22 mouse cellular contexts compared by ENCODE assay signal in the genomic region with DNA sequence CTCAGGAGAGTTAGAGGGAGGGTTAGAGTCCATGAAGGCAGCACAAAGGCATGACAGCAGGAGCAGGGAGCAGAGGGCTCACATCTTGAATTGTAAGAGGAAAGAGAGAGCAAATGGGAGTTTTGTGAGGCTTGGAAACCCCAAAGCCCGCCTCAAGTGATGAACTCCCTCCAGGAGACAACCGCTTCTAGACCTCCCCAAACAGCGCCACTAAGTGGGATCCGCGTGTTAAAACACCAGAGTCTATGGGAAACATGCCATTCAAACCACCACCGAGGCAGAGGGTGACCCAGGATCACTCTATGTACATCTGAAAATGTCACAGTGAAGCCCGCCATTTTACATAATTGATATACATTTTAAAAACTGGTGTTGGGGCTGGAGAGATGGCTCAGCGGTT.
"Had no signal": no experiment of that assay in that cellular context is flagged by ENCODE, and none has a peak within 500 bp of the region (broad histone marks: within the 10 kb centered on the region; RNA-seq: fewer than 3 reads in every experiment).

No protein-coding gene starts in this region.

- H3K9ac ChIP-seq: hindbrain, embryonic 12.5 days; hindbrain, embryonic 14.5 days; intestine, embryonic 15.5 days; limb, embryonic 12.5 days; liver, embryonic 13.5 days; liver, embryonic 15.5 days had no signal

- H3K27ac ChIP-seq: gastrocnemius, adult 2 months; heart, adult 2 months; hindbrain, embryonic 10.5 days; hindbrain, embryonic 12.5 days; hindbrain, embryonic 14.5 days; intestine, embryonic 15.5 days; left cerebral cortex, adult 2 months; limb, embryonic 10.5 days; limb, embryonic 12.5 days; liver, embryonic 13.5 days; liver, embryonic 15.5 days had no signal

- H3K27me3 ChIP-seq: hindbrain, embryonic 12.5 days; intestine, embryonic 15.5 days; limb, embryonic 12.5 days; liver, embryonic 13.5 days; liver, embryonic 15.5 days had no signal

- DNase-seq: gastrocnemius, adult 2 months; gastrocnemius, postnatal 10 days; gastrocnemius, postnatal 25 days; heart, adult 2 months; heart, postnatal 10 days; heart, postnatal 4 days; kidney, adult 18-20 months; kidney, adult 8-10 months; kidney, postnatal 10 days; kidney, postnatal 36 days; layer of hippocampus, adult 9-11 months; layer of hippocampus, postnatal 36 days; liver; liver, embryonic 13.5 days had no signal

- H3K4me1 ChIP-seq: hindbrain, embryonic 12.5 days; intestine, embryonic 15.5 days; liver, embryonic 15.5 days had no signal

- H3K36me3 ChIP-seq: hindbrain, embryonic 10.5 days; hindbrain, embryonic 12.5 days; intestine, embryonic 15.5 days; limb, embryonic 10.5 days; limb, embryonic 12.5 days; liver, embryonic 13.5 days; liver, embryonic 15.5 days had no signal

- H3K9me3 ChIP-seq: hindbrain, embryonic 10.5 days; hindbrain, embryonic 12.5 days; intestine, embryonic 15.5 days; limb, embryonic 10.5 days; limb, embryonic 12.5 days; liver, embryonic 13.5 days; liver, embryonic 15.5 days had no signal

- H3K4me3 ChIP-seq: gastrocnemius, adult 2 months; heart, adult 2 months; hindbrain, embryonic 10.5 days; hindbrain, embryonic 12.5 days; intestine, embryonic 15.5 days; left cerebral cortex, adult 2 months; limb, embryonic 10.5 days; limb, embryonic 12.5 days; liver, embryonic 13.5 days; liver, embryonic 15.5 days had no signal
